Mouse (Mus musculus) G1E (cell line): ENCODE measurements at regions not wholly inside any gene's neighbourhood (a gene's known extent, or its start where the extent isn't known, plus 50 kb on each side); places are given as distances from the start of the nearest gene placed in this dataset.
A peak's percentile ranks its signal among the peaks of the same experiment; 100 is the strongest.

Experiments
- ATAC-seq: 2 replicates; pipeline ENCODE4 v1.8.0; 2016; ENCODE audit warnings: mild to moderate bottlenecking; ENCODE audit not compliant: insufficient number of reproducible peaks, poor library complexity, low FRiP score, severe bottlenecking; ENCODE audit errors: extremely low read depth
- DNase-seq: peaks from one replicate; pipeline ENCODE4 v3.0.0; 2012; ENCODE audit warnings: low spot score
- H3K27me3 ChIP-seq: 2 replicates; pipeline ENCODE4 v1.6.1; 2012; ENCODE audit warnings: mild to moderate bottlenecking, low read length, inconsistent platforms; ENCODE audit not compliant: insufficient read depth
- H3K36me3 ChIP-seq: replicated peaks from 2 replicates; pipeline ENCODE3; 2012; ENCODE audit warnings: mild to moderate bottlenecking, inconsistent platforms
- H3K4me1 ChIP-seq: 2 replicates; pipeline ENCODE4 v1.6.1; 2012; ENCODE audit warnings: low read depth, low read length, inconsistent platforms, mixed read lengths; ENCODE audit not compliant: insufficient read depth
- H3K4me3 ChIP-seq: 2 replicates; pipeline ENCODE4 v1.5.1; 2012; ENCODE audit warnings: low read depth, mild to moderate bottlenecking, inconsistent platforms, low read length, moderate library complexity, mixed read lengths
- H3K9me3 ChIP-seq: replicated peaks from 2 replicates; pipeline ENCODE4 v1.6.1; 2012; ENCODE audit warnings: inconsistent platforms
- CTCF ChIP-seq: IDR thresholded peaks from 2 replicates; pipeline ENCODE4 v1.5.1; 2012; ENCODE audit warnings: low read depth, low read length, inconsistent platforms, mixed read lengths
- GATA1 ChIP-seq: IDR thresholded peaks from 2 replicates; pipeline ENCODE4 v1.6.1; 2012; ENCODE audit warnings: borderline replicate concordance, low read length, inconsistent platforms, mixed read lengths
- GATA2 ChIP-seq: IDR thresholded peaks from 2 replicates; pipeline ENCODE4 v1.6.1; 2012; ENCODE audit warnings: low read depth, low read length, inconsistent platforms, borderline replicate concordance
- POLR2AphosphoS5 ChIP-seq: IDR thresholded peaks from 2 replicates; pipeline ENCODE4 v1.6.1; 2012; ENCODE audit warnings: low read depth, low read length, inconsistent platforms; ENCODE audit not compliant: insufficient replicate concordance
- TAL1 ChIP-seq: conservative IDR thresholded peaks from 2 replicates; pipeline ENCODE4 v1.6.1; 2012; ENCODE audit warnings: low read depth, low read length, inconsistent platforms, mixed read lengths

DNA sequence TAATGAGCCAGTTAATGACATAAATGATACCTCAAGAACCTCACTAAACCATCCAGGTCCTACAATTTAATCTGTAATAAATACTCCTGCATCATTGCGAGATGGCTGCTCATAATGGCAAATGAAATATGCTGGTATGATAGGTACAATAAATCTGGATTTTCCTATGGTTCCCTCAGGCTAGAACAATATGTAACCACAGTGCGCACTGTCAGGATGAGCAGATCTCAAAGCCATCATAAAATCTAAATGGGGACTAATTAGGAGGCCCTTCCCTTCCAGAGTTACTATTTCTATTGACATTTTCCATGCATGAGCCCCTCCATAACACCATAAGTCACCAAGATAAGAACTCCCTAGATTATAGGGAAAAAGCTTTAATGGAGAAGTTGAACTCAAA is 379.8 kb downstream of the Gpd2 start:
- ATAC-seq (no peak), DNase-seq (no peak)
- TF ChIP-seq CTCF = no peak
- no peak for TF ChIP-seq GATA1
- TF ChIP-seq GATA2 = no peak
- no peak for TF ChIP-seq TAL1
- no peak for TF ChIP-seq POLR2AphosphoS5
- no peaks in the 10 kb centered on the region for H3K36me3 ChIP-seq
- no peaks in the 10 kb centered on the region for H3K4me1 ChIP-seq
- no peak overlapping the region for H3K4me3 ChIP-seq
- no peaks in the 10 kb centered on the region for H3K9me3 ChIP-seq
- no peaks in the 10 kb centered on the region for H3K27me3 ChIP-seq

DNA sequence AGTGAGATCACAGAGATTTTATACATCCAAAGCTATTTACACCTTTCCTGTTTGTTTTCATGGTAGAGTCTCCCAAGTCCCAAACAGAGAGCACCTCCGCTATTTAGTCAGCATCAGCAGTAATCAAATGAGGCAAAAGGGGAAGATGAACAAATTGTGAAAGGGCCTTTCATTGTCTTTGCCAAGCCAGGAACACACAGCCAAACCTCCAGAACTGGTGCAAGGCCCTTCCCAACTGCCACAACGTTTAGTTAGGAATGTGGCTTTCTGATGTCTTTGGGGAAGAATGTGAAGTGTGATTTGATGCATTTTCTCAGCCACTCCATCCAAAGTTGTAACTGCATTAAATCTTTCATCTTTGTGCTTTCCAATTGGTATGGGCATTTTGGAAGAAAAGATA is 353.6 kb upstream of the Galnt5 start:
- H3K36me3 ChIP-seq = no peaks in the 10 kb centered on the region
- no peak for DNase-seq
- ATAC-seq = no peak
- TF ChIP-seq POLR2AphosphoS5 (no peak), GATA1 (no peak), CTCF (no peak), GATA2 (no peak), TAL1 (no peak)
- no peaks in the 10 kb centered on the region for H3K27me3 ChIP-seq
- H3K4me1 ChIP-seq = no peaks in the 10 kb centered on the region
- no peak overlapping the region for H3K4me3 ChIP-seq
- no peaks in the 10 kb centered on the region for H3K9me3 ChIP-seq

DNA sequence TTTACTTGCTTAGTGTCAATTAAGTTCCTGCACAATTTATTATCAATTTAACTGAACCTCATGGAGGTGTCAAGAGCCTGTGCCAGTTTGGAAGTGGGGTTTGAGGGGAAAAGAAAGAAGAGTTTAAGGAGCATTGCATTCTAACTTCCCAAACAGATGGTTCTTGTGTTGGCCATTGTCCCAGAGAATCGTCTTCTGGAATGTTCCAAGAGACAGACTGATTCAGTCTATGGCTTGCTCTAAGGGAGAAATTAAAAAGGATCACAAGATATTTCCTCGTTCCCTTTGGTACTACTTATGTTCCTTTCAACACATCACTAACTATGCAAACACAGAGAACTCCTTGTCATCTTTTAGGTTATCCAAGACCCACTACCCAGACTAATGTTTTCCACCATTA is 353.1 kb upstream of the Galnt5 start:
- Histone ChIP-seq H3K4me1 (no peaks in the 10 kb centered on the region), H3K27me3 (no peaks in the 10 kb centered on the region), H3K4me3 (no peak overlapping the region), H3K36me3 (no peaks in the 10 kb centered on the region), H3K9me3 (no peaks in the 10 kb centered on the region)
- ATAC-seq (no peak), DNase-seq (no peak)
- TF ChIP-seq POLR2AphosphoS5 = no peak
- TF ChIP-seq CTCF = no peak
- no peak for TF ChIP-seq GATA2
- no peak for TF ChIP-seq GATA1
- no peak for TF ChIP-seq TAL1

DNA sequence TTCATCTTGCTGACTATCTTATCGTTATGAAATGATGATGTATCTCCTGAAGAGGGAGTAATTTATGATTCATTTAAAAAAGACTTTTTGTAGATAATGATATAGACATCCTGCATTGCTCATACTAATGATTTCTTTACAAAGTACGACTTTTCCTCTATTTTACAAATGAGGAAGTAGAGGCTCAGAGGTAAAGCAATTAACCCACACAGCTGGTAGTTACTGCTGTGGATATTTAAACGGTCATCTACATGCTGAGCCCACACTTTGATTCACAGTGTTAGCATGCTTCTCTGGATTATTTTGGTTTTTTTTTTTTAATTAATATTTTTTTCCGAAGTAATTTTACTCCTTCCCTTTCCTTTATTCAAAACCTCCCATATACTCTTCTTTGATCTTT is 348.7 kb upstream of the Galnt5 start:
- Histone ChIP-seq H3K36me3 (no peaks in the 10 kb centered on the region), H3K9me3 (no peaks in the 10 kb centered on the region), H3K27me3 (no peaks in the 10 kb centered on the region), H3K4me1 (no peaks in the 10 kb centered on the region), H3K4me3 (no peak overlapping the region)
- no peak for DNase-seq
- ATAC-seq = no peak
- no peak for TF ChIP-seq GATA1
- no peak for TF ChIP-seq CTCF
- no peak for TF ChIP-seq GATA2
- no peak for TF ChIP-seq POLR2AphosphoS5
- TF ChIP-seq TAL1 = no peak

DNA sequence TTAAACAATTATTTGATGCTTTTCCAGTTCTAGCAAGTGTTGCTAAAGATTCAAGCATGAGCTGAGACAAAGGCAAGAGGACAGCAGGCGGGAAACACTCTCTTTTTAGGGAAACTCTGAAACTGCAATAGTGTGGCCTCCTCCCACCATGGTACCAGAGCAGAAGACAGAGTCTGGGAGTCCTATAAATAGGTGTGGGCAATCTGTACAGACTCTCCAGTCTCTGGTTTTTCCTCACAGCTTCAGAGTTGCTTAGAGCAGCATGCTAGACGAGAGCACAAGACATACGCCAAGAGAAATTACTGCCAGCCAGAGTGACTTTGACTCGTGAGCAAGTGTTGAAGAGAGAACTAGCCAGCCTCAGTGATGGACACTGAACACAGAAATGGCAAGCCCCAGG is 340.3 kb upstream of the Galnt5 start:
- no peak for ATAC-seq
- H3K9me3 ChIP-seq = no peaks in the 10 kb centered on the region
- no peaks in the 10 kb centered on the region for H3K27me3 ChIP-seq
- no peaks in the 10 kb centered on the region for H3K36me3 ChIP-seq
- H3K4me1 ChIP-seq = no peaks in the 10 kb centered on the region
- TF ChIP-seq POLR2AphosphoS5 = no peak
- no peak for TF ChIP-seq GATA1
- no peak for TF ChIP-seq CTCF
- TF ChIP-seq TAL1 = no peak
- TF ChIP-seq GATA2 = no peak
- H3K4me3 ChIP-seq = no peak overlapping the region
- DNase-seq = no peak

DNA sequence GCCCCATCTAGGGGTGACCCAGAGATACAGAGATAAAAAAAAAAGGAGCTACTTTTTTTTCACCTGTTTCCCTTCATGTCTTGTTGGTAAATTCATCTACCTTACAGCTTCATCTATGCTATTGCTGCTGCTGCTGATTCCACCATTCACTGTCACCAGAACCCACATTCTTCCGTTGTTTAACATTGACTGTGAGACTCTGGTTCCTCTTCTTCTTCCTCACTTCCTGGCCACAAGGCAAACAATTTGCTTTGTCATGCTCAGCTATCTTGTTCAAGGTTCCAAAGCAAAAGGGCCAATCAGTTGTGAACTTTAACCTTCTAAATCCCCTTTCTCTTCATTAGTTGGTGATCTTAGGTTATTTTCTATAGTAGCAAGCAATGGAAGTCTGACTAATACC is 335.8 kb upstream of the Galnt5 start:
- ATAC-seq (0 out of 2 replicates have a peak, but pooled peaks have one; percentile 15), DNase-seq (no peak)
- Histone ChIP-seq H3K9me3 (no peaks in the 10 kb centered on the region), H3K27me3 (no peaks in the 10 kb centered on the region), H3K4me3 (no peak overlapping the region), H3K36me3 (no peaks in the 10 kb centered on the region), H3K4me1 (no peaks in the 10 kb centered on the region)
- TF ChIP-seq TAL1 = no peak
- no peak for TF ChIP-seq CTCF
- TF ChIP-seq GATA1 = no peak
- no peak for TF ChIP-seq GATA2
- no peak for TF ChIP-seq POLR2AphosphoS5

DNA sequence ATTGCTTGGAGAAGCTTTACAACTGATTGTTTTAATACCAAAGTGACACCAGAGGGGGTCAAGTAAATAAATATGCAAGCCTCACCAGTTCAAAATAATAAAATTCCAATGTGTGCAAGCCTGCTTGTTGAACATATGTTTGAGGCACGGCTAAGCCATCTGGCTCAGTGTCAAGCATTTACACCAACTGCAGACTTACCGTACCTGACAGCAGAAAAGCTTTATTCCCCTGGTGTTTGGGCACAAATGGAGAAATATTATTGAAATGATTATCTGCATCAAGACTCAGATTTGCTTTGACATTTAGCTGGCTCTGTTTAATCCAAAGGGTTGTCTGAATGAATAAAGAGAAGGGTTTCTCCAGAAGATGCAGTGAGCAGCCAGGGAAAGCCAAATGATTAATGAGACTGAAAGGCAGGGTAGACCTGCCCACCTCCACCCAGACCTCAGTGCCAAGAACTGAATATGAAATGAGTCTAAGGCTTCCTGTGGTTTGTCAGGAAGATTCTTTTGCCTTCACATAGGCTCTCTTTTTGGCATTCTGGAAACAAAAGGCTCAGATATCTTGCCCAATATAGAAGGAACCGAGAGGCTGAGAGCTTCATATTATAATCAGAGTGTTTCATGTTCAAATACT is 325.6 kb upstream of the Galnt5 start:
- TF ChIP-seq CTCF = no peak
- TF ChIP-seq POLR2AphosphoS5 = no peak
- TF ChIP-seq GATA1 = no peak
- TF ChIP-seq GATA2 = no peak
- no peak for TF ChIP-seq TAL1
- ATAC-seq = no peak
- Histone ChIP-seq H3K36me3 (no peaks in the 10 kb centered on the region), H3K27me3 (no peaks in the 10 kb centered on the region), H3K4me3 (no peak overlapping the region), H3K9me3 (no peaks in the 10 kb centered on the region), H3K4me1 (no peaks in the 10 kb centered on the region)
- DNase-seq = no peak
